36 mouse cellular contexts compared by ENCODE assay signal in the genomic region with DNA sequence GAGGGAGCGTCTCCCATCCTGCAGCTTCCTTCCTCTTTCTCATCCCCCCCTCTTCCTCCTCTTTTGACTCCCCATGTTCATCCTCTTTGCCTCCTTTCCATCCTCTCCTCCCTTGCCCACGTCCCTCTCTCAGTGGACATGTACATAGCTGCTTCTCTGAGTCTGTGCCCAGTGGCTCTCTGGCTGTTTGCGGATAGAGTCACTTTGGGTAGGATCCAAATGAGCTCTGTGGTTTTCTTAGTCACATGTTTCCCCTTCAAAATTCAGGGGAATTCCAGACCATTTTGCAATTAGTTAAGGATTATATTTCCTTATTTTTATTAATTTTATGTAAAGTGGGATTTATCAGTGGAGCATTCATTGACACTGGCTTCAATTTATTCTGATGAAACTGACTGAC. TPM values are rescaled to one million over a fixed set of nuclear protein-coding genes. Genes with fewer than 3 reads are reported as not detected.
"Had no signal": no experiment of that assay in that cellular context is flagged by ENCODE, and none has a peak within 500 bp of the region (broad histone marks: within the 10 kb centered on the region; RNA-seq: fewer than 3 reads in every experiment).

No protein-coding gene starts in this region.

- DNase-seq: gastrocnemius, postnatal 14 days; gastrocnemius, postnatal 36 days; heart, adult 11 months; heart, adult 2 months; heart, postnatal 14 days; heart, postnatal 36 days; kidney, adult 11 months; kidney, adult 2 months; kidney, adult 9 months; kidney, postnatal 10 days; kidney, postnatal 25 days; kidney, postnatal 4 days; left cerebral cortex, postnatal 4 days had no signal

- H3K36me3 ChIP-seq: heart, embryonic 13.5 days; heart, embryonic 15.5 days; hindbrain, embryonic 13.5 days; hindbrain, embryonic 15.5 days; limb, embryonic 13.5 days; limb, embryonic 15.5 days; liver, embryonic 12.5 days had no signal

- H3K9me3 ChIP-seq: heart, embryonic 13.5 days; heart, embryonic 15.5 days; hindbrain, embryonic 13.5 days; hindbrain, embryonic 15.5 days; limb, embryonic 13.5 days; limb, embryonic 15.5 days; liver, embryonic 12.5 days had no signal

- ATAC-seq: hindbrain, postnatal 0 days; intestine, embryonic 16.5 days; liver, embryonic 12.5 days had no signal

- H3K4me3 ChIP-seq: heart, adult 2 months; heart, embryonic 13.5 days; heart, embryonic 15.5 days; hindbrain, embryonic 13.5 days; hindbrain, embryonic 15.5 days; layer of hippocampus, adult 2 months; left cerebral cortex, adult 2 months; limb, embryonic 13.5 days; limb, embryonic 15.5 days; liver, embryonic 12.5 days had no signal

- H3K4me1 ChIP-seq: heart, embryonic 13.5 days; heart, embryonic 15.5 days; hindbrain, embryonic 13.5 days; hindbrain, embryonic 15.5 days; limb, embryonic 13.5 days; limb, embryonic 15.5 days; liver, embryonic 12.5 days had no signal

RNA-seq across cellular contexts. Expression of a gene that starts 52.7 kb away (rescaled TPM):
- total RNA-seq: gastrocnemius, adult 18-20 months; gastrocnemius, adult 8-10 months; gastrocnemius, postnatal 14 days; gastrocnemius, postnatal 36 days; heart, adult 2 months; heart, postnatal 14 days; heart, postnatal 36 days; hematopoietic stem cell, adult 5-6 weeks; layer of hippocampus, adult 2 months; layer of hippocampus, postnatal 10 days; layer of hippocampus, postnatal 25 days; liver, adult 2 months had no signal
- polyA plus RNA-seq: gonadal fat pad, adult 2 months; heart, adult 2 months; heart, embryonic 11.5 days; heart, embryonic 13.5 days; heart, embryonic 15.5 days; heart, postnatal 0 days; intestine, embryonic 14.5 days; intestine, embryonic 16.5 days; kidney, adult 2 months; kidney, embryonic 16.5 days; limb, embryonic 11.5 days; limb, embryonic 13.5 days; limb, embryonic 15.5 days; liver, adult 2 months; liver, embryonic 12.5 days had no signal
